Mouse (Mus musculus) CH12.LX (cell line): Measurements from ENCODE around the gene Pold3. TPM values are rescaled to one million over a fixed set of nuclear protein-coding genes. Genes with fewer than 3 reads are reported as not detected.

Experiments
- DNase-seq: peaks from one replicate; pipeline ENCODE4 v3.0.0-alpha.2; 2013; ENCODE audit errors: extremely low read depth
- H3K27ac ChIP-seq: 2 replicates; pipeline ENCODE4 v1.5.1; 2012; ENCODE audit warnings: low read depth, mild to moderate bottlenecking, control low read depth, moderate library complexity; ENCODE audit not compliant: insufficient read depth
- H3K27me3 ChIP-seq: replicated peaks from 2 replicates; pipeline ENCODE3; 2012; ENCODE audit warnings: inconsistent platforms
- H3K36me3 ChIP-seq, 2 experiments: replicated peaks in 1 of 2; 2 replicates each; pipeline versions ENCODE3 to v1.6.1; 2012; ENCODE audit warnings: inconsistent platforms in 1 of 2, low read length in 1 of 2, mild to moderate bottlenecking in 1 of 2, mixed read lengths in 1 of 2, moderate library complexity in 1 of 2; ENCODE audit not compliant: control insufficient read depth in 1 of 2, insufficient read depth in 1 of 2
- H3K4me1 ChIP-seq, 2 experiments: 2 replicates each; pipeline ENCODE4 v1.6.1; 2012; ENCODE audit warnings: inconsistent platforms in 1 of 2, moderate library complexity in 1 of 2; ENCODE audit not compliant: insufficient read depth in 2 of 2, control insufficient read depth in 1 of 2
- H3K4me2 ChIP-seq: 2 replicates; pipeline ENCODE4 v1.6.1; 2012; ENCODE audit warnings: low read depth, mild to moderate bottlenecking, control low read depth; ENCODE audit not compliant: poor library complexity, insufficient read depth, severe bottlenecking
- H3K4me3 ChIP-seq, 3 experiments: fragments of 150-350 bp in 1 of 3; sonication (generic) in 1 of 3; replicated peaks in 1 of 3; 2 replicates each; pipeline versions ENCODE3 to v1.5.1; 2011 to 2012; ENCODE audit warnings: low read depth in 2 of 3, low read length in 2 of 3, mild to moderate bottlenecking in 2 of 3, moderate library complexity in 2 of 3, control low read depth in 1 of 3, improper control_type of control experiment in 1 of 3, inconsistent platforms in 1 of 3, mixed read lengths in 1 of 3; ENCODE audit not compliant: poor library complexity in 1 of 3
- H3K79me2 ChIP-seq: replicated peaks from 2 replicates; pipeline ENCODE4 v1.6.1; 2012; ENCODE audit warnings: mild to moderate bottlenecking, moderate library complexity; ENCODE audit not compliant: control insufficient read depth, poor library complexity, insufficient read depth, severe bottlenecking; ENCODE audit errors: extremely low read depth
- H3K9ac ChIP-seq: 2 replicates; pipeline ENCODE4 v1.6.1; 2012; ENCODE audit warnings: low read depth, mild to moderate bottlenecking, control low read depth, moderate library complexity; ENCODE audit not compliant: insufficient read depth
- H3K9me3 ChIP-seq: replicated peaks from 2 replicates; pipeline ENCODE3; 2012; ENCODE audit warnings: low read length, inconsistent platforms, mixed read lengths
- CHD1 ChIP-seq: IDR thresholded peaks from 2 replicates; pipeline ENCODE4 v1.6.1; 2012; ENCODE audit warnings: low read depth, low read length, improper control_type of control experiment, inconsistent platforms
- CHD2 ChIP-seq: IDR thresholded peaks from 2 replicates; pipeline ENCODE4 v1.6.1; 2011; ENCODE audit warnings: low read length, improper control_type of control experiment
- CTCF ChIP-seq, 2 experiments: IDR thresholded peaks in 1 of 2; conservative IDR thresholded peaks in 1 of 2; 2 replicates each; pipeline ENCODE4 v1.5.1; 2011 to 2012; ENCODE audit warnings: low read depth in 2 of 2, low read length in 2 of 2, improper control_type of control experiment in 1 of 2, inconsistent platforms in 1 of 2, mild to moderate bottlenecking in 1 of 2, moderate library complexity in 1 of 2
- E2F4 ChIP-seq: IDR thresholded peaks from 2 replicates; pipeline ENCODE4 v1.6.1; 2011; ENCODE audit warnings: low read depth, low read length, improper control_type of control experiment; ENCODE audit not compliant: insufficient replicate concordance
- HCFC1 ChIP-seq: IDR thresholded peaks from 2 replicates; pipeline ENCODE4 v1.6.1; 2012; ENCODE audit warnings: low read depth, mild to moderate bottlenecking, inconsistent platforms, low read length, improper control_type of control experiment
- MAFK ChIP-seq: IDR thresholded peaks from 2 replicates; pipeline ENCODE4 v1.6.1; 2011; ENCODE audit warnings: low read length, improper control_type of control experiment; ENCODE audit not compliant: insufficient replicate concordance
- MAX ChIP-seq: IDR thresholded peaks from 2 replicates; pipeline ENCODE4 v1.6.1; 2011; ENCODE audit warnings: low read length, improper control_type of control experiment
- MAZ ChIP-seq: IDR thresholded peaks from 2 replicates; pipeline ENCODE4 v1.6.1; 2012; ENCODE audit warnings: low read depth, mild to moderate bottlenecking, inconsistent platforms, low read length, improper control_type of control experiment, moderate library complexity
- MYC ChIP-seq: IDR thresholded peaks from 2 replicates; pipeline ENCODE4 v1.6.1; 2011; ENCODE audit warnings: low read depth, mild to moderate bottlenecking, improper control_type of control experiment, low read length
- NELFE ChIP-seq: IDR thresholded peaks from 2 replicates; pipeline ENCODE4 v1.6.1; 2011; ENCODE audit warnings: low read depth, low read length, improper control_type of control experiment
- NRF1 ChIP-seq: IDR thresholded peaks from 2 replicates; pipeline ENCODE4 v1.6.1; 2014; ENCODE audit warnings: low read depth, mild to moderate bottlenecking, inconsistent platforms, low read length, improper control_type of control experiment, moderate library complexity
- POLR2A ChIP-seq: IDR thresholded peaks from 2 replicates; pipeline ENCODE4 v1.6.1; 2011; ENCODE audit warnings: low read depth, mild to moderate bottlenecking, improper control_type of control experiment, low read length
- RAD21 ChIP-seq: IDR thresholded peaks from 2 replicates; pipeline ENCODE4 v1.6.1; 2011; ENCODE audit warnings: low read depth, mild to moderate bottlenecking, low read length, improper control_type of control experiment, moderate library complexity
- TBP ChIP-seq: conservative IDR thresholded peaks from 2 replicates; pipeline ENCODE4 v1.6.1; 2011; ENCODE audit warnings: low read depth, low read length, improper control_type of control experiment
- TCF12 ChIP-seq: IDR thresholded peaks from 2 replicates; pipeline ENCODE4 v1.6.1; 2014; ENCODE audit warnings: low read depth, mild to moderate bottlenecking, inconsistent platforms, low read length, improper control_type of control experiment
- UBTF ChIP-seq: IDR thresholded peaks from 2 replicates; pipeline ENCODE4 v1.6.1; 2012; ENCODE audit warnings: low read depth, mild to moderate bottlenecking, inconsistent platforms, low read length, improper control_type of control experiment, moderate library complexity
- USF1 ChIP-seq: IDR thresholded peaks from 2 replicates; pipeline ENCODE4 v1.6.1; 2014; ENCODE audit warnings: low read depth, mild to moderate bottlenecking, inconsistent platforms, low read length, improper control_type of control experiment
- ZMIZ1 ChIP-seq: IDR thresholded peaks from 2 replicates; pipeline ENCODE4 v1.6.1; 2012; ENCODE audit warnings: low read depth, mild to moderate bottlenecking, inconsistent platforms, low read length, improper control_type of control experiment
- ZNF384 ChIP-seq: IDR thresholded peaks from 2 replicates; pipeline ENCODE4 v1.6.1; 2012; ENCODE audit warnings: low read depth, low read length, improper control_type of control experiment, inconsistent platforms
- dilution Hi-C: fragments of 300-500 bp; cut with MboI; formaldehyde crosslinking; loops from 2 replicates; pipeline ENCODE4 v1.14.3; 2020; ENCODE audit warnings: low sequenced_read_pairs; ENCODE audit not compliant: extremely low pct_unique_long_range_greater_than_20kb, extremely low pct_ligation_motif_present
- in situ Hi-C: fragments of 300-500 bp; cut with MboI; formaldehyde crosslinking; loops from 3 replicates; pipeline ENCODE4 v1.14.3; 2019; ENCODE audit warnings: low sequenced_read_pairs, low pct_ligation_motif_present, low pct_unique_long_range_greater_than_20kb, mixed read lengths
- polyA plus RNA-seq: library from polyadenylated mRNA; unstranded; fragments of >175 nt; gene quantifications from 2 replicates; pipeline ENCODE4 v1.2.1, GENCODE M21; 2012; ENCODE audit warnings: low read depth; ENCODE audit not compliant: insufficient read length
- total RNA-seq, 2 experiments: library from RNA; depleted of rRNA; stranded (reverse); fragments of 300-350 nt in 1 of 2; fragments of >200 nt in 1 of 2; gene quantifications; 2 replicates each; pipeline ENCODE4 v1.2.3; 2012 to 2014

Pold3 gene
- total and polyA plus RNA-seq, 3 experiments, result 59.5 to 121 (median 88.0) TPM

GRCm38 (mm10) chr7:100036050-100036449 is 85.3 kb downstream of the Pold3 start:
- H3K9ac ChIP-seq, result no peak overlapping the region
- H3K27me3 ChIP-seq, result peaks cover 4% of the 10 kb centered on the region
- H3K27ac ChIP-seq, result no peak overlapping the region
- no peaks in the 10 kb centered on the region; a peak in 1 of 4 replicates for H3K4me1 ChIP-seq
- H3K79me2 ChIP-seq, result no peaks in the 10 kb centered on the region
- in situ Hi-C loops (no loop called here), dilution Hi-C loops (no loop called here)
- no peak overlapping the region for H3K4me2 ChIP-seq
- peaks cover 9% of the 10 kb centered on the region for H3K9me3 ChIP-seq
- TF ChIP-seq ZNF384, result no peak
- H3K4me3 ChIP-seq, result no peak overlapping the region
- H3K36me3 ChIP-seq, result no peaks in the 10 kb centered on the region
- DNase-seq, result no peak

GRCm38 (mm10) chr7:100034815-100035463 is 86.4 kb downstream of the Pold3 start:
- in situ Hi-C loops (no loop called here), dilution Hi-C loops (no loop called here)
- Histone ChIP-seq H3K4me2 (no peak overlapping the region), H3K9me3 (peaks cover 9% of the 10 kb centered on the region), H3K9ac (no peak overlapping the region), H3K4me3 (no peak overlapping the region), H3K27me3 (peaks cover 4% of the 10 kb centered on the region), H3K36me3 (no peaks in the 10 kb centered on the region), H3K4me1 (no peaks in the 10 kb centered on the region; a peak in 1 of 4 replicates), H3K27ac (no peak overlapping the region), H3K79me2 (no peaks in the 10 kb centered on the region)
- no peak for TF ChIP-seq USF1
- TF ChIP-seq NRF1, result no peak
- TF ChIP-seq MAX, result no peak
- TF ChIP-seq MAZ, result no peak
- no peak for TF ChIP-seq MAFK
- no peak for TF ChIP-seq UBTF
- no peak for TF ChIP-seq POLR2A
- TF ChIP-seq MYC, result no peak
- no peak for TF ChIP-seq TCF12
- no peak for TF ChIP-seq CHD1
- no peak for TF ChIP-seq E2F4
- TF ChIP-seq ZMIZ1, result no peak
- no peak for TF ChIP-seq NELFE
- TF ChIP-seq TBP, result no peak
- TF ChIP-seq CTCF (conservative IDR thresholded peaks at IDR 0.05 in 1 of 2, IDR thresholded peaks at IDR 0.05 in 1 of 2; ENCODE audit: low read depth in 2 of 2, low read length in 2 of 2), result no peak
- no peak for TF ChIP-seq CHD2
- no peak for TF ChIP-seq RAD21
- TF ChIP-seq HCFC1, result no peak
- TF ChIP-seq ZNF384, result no peak
- DNase-seq, result no peak
